Mouse (Mus musculus) layer of hippocampus, adult 18-20 months (tissue): ENCODE data around the gene Nkx2-3. TPM values are rescaled to one million over a fixed set of nuclear protein-coding genes. Genes with fewer than 3 reads are reported as not detected.

ENCODE experiments used
- DNase-seq, 2 experiments: peaks; one replicate each; pipeline ENCODE4 v3.0.0; 2022; ENCODE audit warnings: low spot score in 2 of 2
- total RNA-seq, 2 experiments: library from RNA; stranded (reverse); gene quantifications; 2 replicates each; pipeline ENCODE4 v1.2.3; 2021

The Nkx2-3 gene
- total RNA-seq, 2 experiments from 2014 or later = not detected

DNA sequence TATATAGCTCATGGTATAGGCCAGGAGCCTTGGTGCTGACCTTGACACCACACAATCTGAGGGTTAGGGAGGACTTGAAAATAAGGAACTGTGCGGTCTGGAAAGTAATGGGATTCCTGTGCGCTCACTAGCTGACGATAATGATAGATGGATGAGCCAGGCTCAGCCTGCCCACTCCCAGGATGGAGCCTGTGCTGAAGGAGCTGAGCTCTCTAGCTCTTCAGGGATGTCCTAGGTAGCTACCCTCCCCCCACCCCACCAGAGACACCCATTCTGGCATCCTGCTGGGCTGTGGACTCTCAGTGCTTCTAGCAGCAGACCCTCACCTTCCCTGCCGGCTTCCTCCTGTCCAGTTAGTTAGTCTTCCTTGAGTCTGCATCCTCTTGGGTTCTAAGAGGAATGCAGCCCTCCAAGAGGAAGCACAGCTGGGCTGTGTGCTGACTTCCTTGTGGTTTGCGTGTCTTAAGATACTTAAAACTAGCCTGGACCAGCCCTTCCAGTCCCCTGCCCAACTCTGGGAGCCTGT is 6.4 kb downstream of the Nkx2-3 start:
- DNase-seq = no peak

GRCm38 (mm10) chr19:43619916-43620479 is 7.9 kb downstream of the Nkx2-3 start:
- no peak for DNase-seq

- peak in 1 of 2 experiments; percentile 42 for DNase-seq
Observed at GRCm38 (mm10) chr19:43623913-43624312, 11.8 kb downstream of the Nkx2-3 start.

GRCm38 (mm10) chr19:43626160-43626559 is 14.0 kb downstream of the Nkx2-3 start:
- no peak for DNase-seq

DNA sequence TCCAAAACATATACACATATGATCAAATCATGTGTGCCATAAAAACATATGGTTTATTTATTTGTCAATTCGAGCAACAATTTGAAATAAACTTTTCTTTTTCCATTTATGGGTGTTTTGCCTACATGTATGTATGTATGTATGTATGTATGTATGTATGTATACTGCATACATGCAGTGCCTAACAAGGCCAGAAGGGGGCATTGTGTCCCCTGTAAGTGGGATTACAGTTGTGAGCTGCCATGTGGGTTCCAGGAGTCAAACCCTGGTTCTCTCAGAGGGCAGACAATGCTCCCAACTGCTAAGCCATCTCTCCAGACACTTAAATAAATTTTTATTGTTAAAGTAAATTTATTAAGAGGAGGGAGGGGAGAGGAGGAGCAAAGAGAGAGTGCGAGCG is 15.2 kb downstream of the Nkx2-3 start:
- DNase-seq = no peak

GRCm38 (mm10) chr19:43629088-43629487 is 17.0 kb downstream of the Nkx2-3 start:
- DNase-seq = no peak

DNA sequence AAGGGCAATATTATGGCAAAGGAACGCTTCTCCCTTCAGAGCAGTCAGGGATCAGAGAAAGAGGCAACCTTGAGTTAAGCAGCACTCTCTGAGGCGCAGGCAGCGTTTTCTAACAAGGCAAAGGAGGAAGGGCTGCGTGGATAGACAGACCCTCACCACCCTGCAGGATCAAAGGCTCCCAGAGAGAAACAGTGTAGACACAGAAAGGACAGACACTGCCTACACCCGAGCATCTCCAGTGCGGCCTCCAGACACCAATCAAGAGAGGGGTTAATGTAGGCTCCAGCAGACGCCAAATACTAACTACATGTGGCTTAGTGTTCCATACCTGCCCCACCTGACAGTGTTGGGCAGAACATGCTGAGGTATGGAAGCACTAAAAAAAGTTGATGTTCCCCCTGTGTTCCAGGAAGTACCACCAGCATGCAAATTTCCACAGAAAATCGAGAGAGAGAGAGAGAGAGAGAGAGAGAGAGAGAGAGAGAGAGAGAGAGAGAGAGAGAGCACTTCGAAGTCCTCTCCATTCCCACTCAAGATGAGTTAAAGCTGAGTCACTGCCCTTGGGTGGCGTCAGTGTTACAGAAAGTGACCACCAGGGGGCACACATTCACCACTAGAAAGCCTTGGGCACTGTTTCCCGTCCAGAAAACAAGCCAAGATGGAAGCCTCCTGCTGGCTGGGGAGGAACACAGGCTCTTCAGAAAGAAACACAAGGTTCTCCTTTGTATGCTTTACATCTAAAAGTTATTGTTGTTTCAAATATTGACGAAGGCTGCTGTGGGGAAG is 18.5 kb downstream of the Nkx2-3 start:
- DNase-seq = peak; percentile 65 to 85

DNA sequence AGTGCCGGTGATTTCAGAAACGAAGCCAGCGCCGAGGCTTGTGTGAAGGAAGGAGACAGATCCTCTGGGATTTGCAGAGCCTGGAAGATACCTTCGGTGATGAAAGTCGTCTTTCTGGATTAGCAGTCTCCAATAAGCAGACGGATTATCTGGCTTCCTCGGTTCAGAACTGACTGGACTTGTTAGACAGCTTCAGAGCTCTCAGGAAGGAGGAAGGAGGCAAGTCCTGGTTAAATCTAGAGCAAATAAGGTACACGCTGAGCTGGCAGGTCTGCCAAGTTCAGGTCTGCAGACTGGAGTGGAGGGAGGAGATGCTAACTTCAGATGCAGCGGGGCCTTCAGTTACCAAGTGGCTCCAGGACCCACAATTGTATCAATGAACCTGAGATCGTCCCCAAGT is 29.7 kb downstream of the Nkx2-3 start:
- DNase-seq = no peak

GRCm38 (mm10) chr19:43642843-43643242 is 30.7 kb downstream of the Nkx2-3 start:
- no peak for DNase-seq

- DNase-seq = no peak
Observed at GRCm38 (mm10) chr19:43645508-43645907, 33.4 kb downstream of the Nkx2-3 start.

DNA sequence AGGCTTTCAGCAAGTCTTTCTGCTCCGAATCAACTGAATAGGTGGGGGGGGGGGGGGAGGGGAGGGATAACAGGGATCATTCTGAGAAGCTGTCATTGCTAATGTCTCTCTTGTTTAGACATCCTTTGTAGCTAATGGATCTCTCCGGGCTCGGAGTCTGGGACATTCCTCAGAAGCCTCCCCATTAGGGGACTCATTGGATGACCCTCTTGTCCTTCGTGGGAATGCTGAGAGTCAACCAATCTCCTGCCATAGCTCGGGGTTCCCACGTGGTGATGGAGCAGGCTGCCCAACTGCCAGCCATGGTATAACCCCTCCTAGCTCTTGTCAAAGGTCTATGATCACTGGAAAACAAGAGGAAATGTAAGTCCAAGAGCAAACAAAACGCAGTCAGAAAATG is 34.7 kb downstream of the Nkx2-3 start:
- no peak for DNase-seq

GRCm38 (mm10) chr19:43647261-43647660 is 35.1 kb downstream of the Nkx2-3 start:
- DNase-seq = no peak

DNA sequence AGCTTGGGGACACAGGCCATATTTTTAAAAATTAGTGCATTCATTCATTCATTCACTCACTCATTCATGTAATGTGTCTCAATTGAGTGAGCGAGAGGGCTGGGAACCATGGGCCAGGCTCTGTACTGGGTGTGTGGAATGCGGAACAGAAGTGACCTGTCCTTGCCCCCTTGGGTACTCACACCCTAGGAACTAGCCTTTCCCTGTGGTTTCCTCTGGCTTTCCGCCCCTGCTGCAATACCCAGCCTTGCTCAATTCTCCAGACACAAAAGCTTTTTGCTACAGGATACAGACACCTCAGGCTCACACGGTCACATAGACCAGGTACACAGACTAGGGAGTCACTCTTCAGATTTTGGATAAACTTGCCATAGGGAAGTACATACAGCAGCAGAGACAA is 36.2 kb downstream of the Nkx2-3 start:
- DNase-seq = no peak

DNA sequence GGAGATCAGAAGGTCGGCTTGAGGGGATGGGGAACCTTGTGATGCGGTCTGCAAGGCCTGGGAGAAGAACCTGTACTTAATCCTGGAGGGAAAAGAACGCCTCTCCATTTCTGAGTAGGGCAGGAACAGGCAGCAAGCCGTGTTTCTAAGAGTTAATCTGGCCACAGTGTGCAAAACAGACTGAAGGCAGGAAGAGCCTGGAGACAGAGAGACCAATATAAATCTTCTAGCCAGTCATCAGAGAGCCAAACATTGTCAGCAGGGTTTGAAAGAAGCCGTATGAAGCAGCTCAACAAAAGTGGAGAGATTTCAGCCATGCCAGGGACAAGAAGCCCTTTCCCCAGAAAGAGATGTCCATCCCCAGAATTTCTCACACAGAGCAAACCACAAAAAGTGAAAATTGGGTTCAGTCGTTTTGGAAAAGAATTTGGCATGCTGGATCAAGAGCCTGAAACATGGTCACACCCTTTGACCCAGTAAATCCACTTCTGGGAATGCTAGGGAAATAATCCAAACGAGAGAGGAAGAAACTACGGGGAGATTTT is 39.2 kb downstream of the Nkx2-3 start:
- no peak for DNase-seq

GRCm38 (mm10) chr19:43655735-43656492 is 43.8 kb downstream of the Nkx2-3 start:
- DNase-seq = peak in 1 of 2 experiments; percentile 64

GRCm38 (mm10) chr19:43659632-43660031 is 47.5 kb downstream of the Nkx2-3 start:
- DNase-seq = no peak

- no peak for DNase-seq
Observed at GRCm38 (mm10) chr19:43660774-43661173, 48.6 kb downstream of the Nkx2-3 start.

DNA sequence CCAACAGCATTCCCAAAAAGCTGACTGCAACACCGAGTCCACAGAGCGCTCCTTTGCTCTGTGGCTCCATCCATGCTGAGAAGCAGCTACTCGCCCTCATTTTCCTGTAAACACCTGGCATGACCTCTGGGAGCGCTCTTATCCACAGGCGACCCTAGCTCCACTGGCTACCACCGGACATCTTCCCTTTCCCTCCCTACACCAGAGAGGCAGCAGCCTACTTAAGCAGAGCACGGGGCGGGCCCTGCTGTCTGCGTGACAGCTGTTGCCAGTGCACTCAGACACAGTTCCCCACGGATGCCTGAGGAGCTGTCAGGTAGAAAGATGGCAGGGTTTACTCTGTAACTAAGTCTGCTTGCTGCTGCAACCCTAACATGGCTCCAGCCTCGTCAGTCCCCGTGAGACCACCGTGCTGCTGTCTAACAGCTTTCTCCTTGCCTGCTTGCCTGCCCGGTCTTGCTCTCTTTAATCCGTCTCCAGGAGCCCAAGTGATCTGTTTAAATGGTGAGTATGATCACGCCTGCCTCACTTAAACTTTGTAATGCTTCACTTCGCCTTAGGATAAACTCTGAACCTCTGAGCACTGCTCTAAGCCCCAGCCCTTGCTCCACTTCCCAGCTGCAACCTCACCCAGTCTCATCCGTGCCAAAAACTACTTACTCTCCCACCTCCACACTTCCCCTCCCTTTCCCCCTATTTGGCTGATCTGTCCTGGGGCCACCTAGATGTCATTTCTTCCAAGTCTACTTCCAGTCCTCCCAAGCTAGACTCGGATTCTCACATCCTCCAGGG is 50.2 kb downstream of the Nkx2-3 start:
- no peak for DNase-seq

DNA sequence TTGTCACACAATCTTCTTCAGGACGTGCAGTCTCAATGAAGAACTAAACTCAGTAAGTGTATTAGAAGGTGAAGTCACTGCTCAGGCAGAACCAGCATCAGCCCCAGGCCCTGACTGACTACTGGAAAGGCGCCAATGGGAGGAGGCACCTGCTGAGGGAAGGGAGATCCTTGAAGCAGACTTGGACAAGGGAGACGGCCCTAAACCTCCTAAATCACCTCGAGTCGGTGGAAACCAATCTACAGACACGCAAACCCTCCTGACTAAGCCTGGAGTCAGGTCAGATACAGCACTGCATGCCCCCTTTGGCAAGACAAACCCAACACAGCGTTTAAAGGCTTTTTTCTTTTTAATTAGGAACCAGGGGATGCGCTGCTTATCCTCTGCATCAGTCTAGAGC is 51.3 kb downstream of the Nkx2-3 start:
- no peak for DNase-seq
